9 mouse cellular contexts compared by ENCODE assay signal in the genomic region with DNA sequence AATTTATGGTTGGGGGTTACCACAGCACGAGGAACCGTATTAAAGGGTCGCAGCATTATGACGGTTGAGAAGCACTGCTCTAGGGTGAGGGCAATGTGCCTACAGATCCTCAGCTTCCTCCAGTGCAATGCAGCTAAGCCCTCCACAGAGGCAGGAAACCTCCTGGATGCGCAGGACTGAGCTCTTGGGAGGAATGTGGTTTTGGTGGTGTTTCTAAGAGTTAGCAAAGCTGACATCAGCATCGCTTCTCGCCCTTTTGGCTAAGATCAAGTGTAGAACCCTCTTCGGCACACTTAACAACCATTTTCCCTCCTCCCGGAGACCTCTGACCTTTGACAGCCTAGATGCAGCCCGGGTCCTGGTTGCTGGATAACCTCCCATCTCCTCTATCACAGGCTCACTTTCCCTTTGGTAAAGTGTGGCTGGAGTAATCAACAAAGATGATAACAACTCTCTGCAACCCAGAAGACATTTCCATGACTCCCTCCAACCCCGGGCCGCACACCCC. TPM values are rescaled to one million over a fixed set of nuclear protein-coding genes. Genes with fewer than 3 reads are reported as not detected.
DNase-seq lines count a peak whose midpoint lies in the region; ATAC-seq and TF ChIP-seq lines count a peak whose summit lies in the region.
"Had no signal": no experiment of that assay in that cellular context is flagged by ENCODE, and none has a peak within 500 bp of the region (broad histone marks: within the 10 kb centered on the region; RNA-seq: fewer than 3 reads in every experiment).

No protein-coding gene starts in this region.

- no peaks in the 10 kb centered on the region for H3K36me3 ChIP-seq in heart, embryonic 15.5 days
- H3K36me3 ChIP-seq in intestine, postnatal 0 days (ENCODE audit: control insufficient read depth, insufficient read depth): no peaks in the 10 kb centered on the region
- H3K36me3 ChIP-seq in midbrain, embryonic 14.5 days (ENCODE audit: control insufficient read depth, insufficient read depth, low read length): no peaks in the 10 kb centered on the region

- no peak for TF ChIP-seq CTCF in intestine, postnatal 0 days (IDR thresholded peaks at IDR 0.05; ENCODE audit: low read depth)

- no peak for ATAC-seq in heart, embryonic 15.5 days (replicated peaks; ENCODE audit: insufficient number of reproducible peaks, insufficient read depth, low FRiP score, low read depth)
- ATAC-seq in intestine, postnatal 0 days: no peak
- no peak for ATAC-seq in midbrain, embryonic 14.5 days (ENCODE audit: low FRiP score, low TSS enrichment)

- WGBS in heart, embryonic 15.5 days: 36% methylated on average over 12 of the region's 12 CpGs
- WGBS in intestine, postnatal 0 days: 45% methylated on average over 12 of the region's 12 CpGs
- WGBS in midbrain, embryonic 14.5 days: 37% methylated on average over 12 of the region's 12 CpGs

- intact Hi-C loops in heart, postnatal 14 days (cut with DNase I): no loop called here

- peak overlapping the region; percentile 87 for H3K4me2 ChIP-seq in heart, embryonic 15.5 days
- H3K4me2 ChIP-seq in intestine, postnatal 0 days (replicated peaks; ENCODE audit: low read depth): peak overlapping the region; percentile 88
- peak overlapping the region; percentile 54 for H3K4me2 ChIP-seq in midbrain, embryonic 14.5 days (ENCODE audit: low read length)

- H3K9ac ChIP-seq in heart, embryonic 15.5 days: peak overlapping the region; percentile 51; the same call in 1 of the 2 replicates
- H3K9ac ChIP-seq in intestine, postnatal 0 days (ENCODE audit: low read depth, low read length): 0 out of 2 replicates have a peak overlapping the region, but pooled peaks have one; percentile 26
- no peak overlapping the region for H3K9ac ChIP-seq in midbrain, embryonic 14.5 days (replicated peaks; ENCODE audit: low read length)

- no peak for DNase-seq in heart, postnatal 14 days
- no peak for DNase-seq in midbrain, embryonic 14.5 days
- DNase-seq in layer of hippocampus, adult 9-10 months (ENCODE audit: low spot score): no peak
- no peak for DNase-seq in layer of hippocampus, postnatal 10 days (ENCODE audit: low spot score in 2 of 2)
- no peak for DNase-seq in adrenal gland, postnatal 14 days
- DNase-seq: layer of hippocampus, postnatal 36 days had no signal

- peaks cover 28% of the 10 kb centered on the region for H3K27me3 ChIP-seq in heart, embryonic 15.5 days
- peaks cover 14% of the 10 kb centered on the region; the same call in 1 of the 2 replicates for H3K27me3 ChIP-seq in intestine, postnatal 0 days (replicated peaks; ENCODE audit: control insufficient read depth, insufficient read depth, low read length)
- H3K27me3 ChIP-seq in midbrain, embryonic 14.5 days (ENCODE audit: control insufficient read depth, insufficient read depth, low read length): peaks cover 29% of the 10 kb centered on the region

- H3K27ac ChIP-seq in heart, embryonic 15.5 days: no peak overlapping the region
- no peak overlapping the region for H3K27ac ChIP-seq in brown adipose tissue, adult 24 weeks (replicated peaks; ENCODE audit: low read depth, low read length)
- no peak overlapping the region for H3K27ac ChIP-seq in intestine, postnatal 0 days (ENCODE audit: low read depth, low read length)
- H3K27ac ChIP-seq in midbrain, embryonic 14.5 days (replicated peaks; ENCODE audit: low read depth, low read length): no peak overlapping the region

- H3K4me3 ChIP-seq in heart, embryonic 15.5 days: peak overlapping the region; percentile 50
- peak overlapping the region; percentile 54 for H3K4me3 ChIP-seq in brown adipose tissue, adult 24 weeks (ENCODE audit: insufficient read depth, low read depth, low read length)
- peak overlapping the region; percentile 45 for H3K4me3 ChIP-seq in intestine, postnatal 0 days (ENCODE audit: low read depth, low read length)
- peak overlapping the region; percentile 28 for H3K4me3 ChIP-seq in midbrain, embryonic 14.5 days (replicated peaks; ENCODE audit: low read depth, low read length)

- H3K9me3 ChIP-seq in heart, embryonic 15.5 days (replicated peaks): no peaks in the 10 kb centered on the region
- no peaks in the 10 kb centered on the region for H3K9me3 ChIP-seq in intestine, postnatal 0 days (ENCODE audit: control insufficient read depth)
- no peaks in the 10 kb centered on the region for H3K9me3 ChIP-seq in midbrain, embryonic 14.5 days (ENCODE audit: control insufficient read depth, low read length)

- H3K4me1 ChIP-seq in heart, embryonic 15.5 days (replicated peaks): peaks cover 28% of the 10 kb centered on the region
- H3K4me1 ChIP-seq in brown adipose tissue, adult 24 weeks (ENCODE audit: control insufficient read depth, insufficient read depth, insufficient read length, low read length): peaks cover 4% of the 10 kb centered on the region; the same call in 1 of the 2 replicates
- 0 out of 2 replicates have a peak, but pooled peaks cover 7% of the 10 kb centered on the region for H3K4me1 ChIP-seq in intestine, postnatal 0 days (replicated peaks; ENCODE audit: control insufficient read depth, insufficient read depth, low read length)
- peaks cover 7% of the 10 kb centered on the region; the same call in 1 of the 2 replicates for H3K4me1 ChIP-seq in midbrain, embryonic 14.5 days (ENCODE audit: control insufficient read depth, insufficient read depth, low read length)

RNA-seq across cellular contexts. Expression of gene Susd3, which starts 1.2 kb away (rescaled TPM):
- polyA plus RNA-seq in heart, embryonic 15.5 days (2015; fragmentation: Nextera tagmentation; extraction: Ambion mirVana): 1.6 and 2.5 TPM in 2 replicates
- under 1 TPM; 0.33 to 0.49 TPM for total RNA-seq in heart, postnatal 14 days (2021)
- 1.3 TPM in 1 of 2 replicates, not detected in the other for polyA plus RNA-seq in brown adipose tissue, adult 24 weeks (2012; ENCODE audit: insufficient read depth, insufficient read length, missing spikeins)
- polyA plus RNA-seq in intestine, postnatal 0 days (2015; fragmentation: Nextera tagmentation; extraction: Ambion mirVana): 0.65 and 1.3 TPM in 2 replicates
- 0.32 and 1.1 TPM in 2 replicates for polyA plus RNA-seq in midbrain, embryonic 14.5 days (2014; fragmentation: Nextera tagmentation; extraction: Ambion mirVana)
- 1 to 10 TPM; 2.4 to 2.5 TPM for total RNA-seq in layer of hippocampus, postnatal 10 days (2021)
- total RNA-seq in adrenal gland, postnatal 14 days (2021): 0.70 and 3.6 TPM in 2 replicates

RNA-seq across cellular contexts. Expression of gene Card19, which starts 31.4 kb away (rescaled TPM):
- 121 and 126 TPM in 2 replicates for polyA plus RNA-seq in heart, embryonic 15.5 days (2015; fragmentation: Nextera tagmentation; extraction: Ambion mirVana)
- 100 to 1,000 TPM; 131 to 138 TPM for total RNA-seq in heart, postnatal 14 days (2021)
- polyA plus RNA-seq in brown adipose tissue, adult 24 weeks (2012; ENCODE audit: insufficient read depth, insufficient read length, missing spikeins): 68.4 and 68.7 TPM in 2 replicates
- 105 and 117 TPM in 2 replicates for polyA plus RNA-seq in intestine, postnatal 0 days (2015; fragmentation: Nextera tagmentation; extraction: Ambion mirVana)
- polyA plus RNA-seq in midbrain, embryonic 14.5 days (2014; fragmentation: Nextera tagmentation; extraction: Ambion mirVana): 20.6 and 24.6 TPM in 2 replicates
- total RNA-seq in layer of hippocampus, postnatal 10 days (2021): 10 to 100 TPM; 13.2 to 13.5 TPM
- total RNA-seq in adrenal gland, postnatal 14 days (2021): 60.3 and 60.6 TPM in 2 replicates
